ENCODE assay signal across 18 mouse cellular contexts in genomic region chr16:21536240-21537005, GRCm38 (mm10).
A peak's percentile ranks its signal among the peaks of the same experiment; 100 is the strongest.
DNase-seq lines count a peak whose midpoint lies in the region; ATAC-seq and TF ChIP-seq lines count a peak whose summit lies in the region.
"Had no signal": no experiment of that assay in that cellular context is flagged by ENCODE, and none has a peak within 500 bp of the region (broad histone marks: within the 10 kb centered on the region; RNA-seq: fewer than 3 reads in every experiment).

No protein-coding gene starts in this region.

- intact Hi-C loops in heart, postnatal 25 days (cut with DNase I), result loop anchor here (5.0 kb wide), 1 partner anchor 191 kb away; no protein-coding TSS in a partner anchor

- H3K36me3 ChIP-seq in kidney, embryonic 14.5 days (ENCODE audit: control insufficient read depth, insufficient read depth, low read length), result no peaks in the 10 kb centered on the region
- H3K36me3 ChIP-seq in midbrain, postnatal 0 days (ENCODE audit: insufficient read depth, low read length), result peaks cover 13% of the 10 kb centered on the region
- H3K36me3 ChIP-seq in midbrain, embryonic 14.5 days (ENCODE audit: control insufficient read depth, insufficient read depth, low read length), result peaks cover 21% of the 10 kb centered on the region

- H3K9ac ChIP-seq in kidney, embryonic 14.5 days (ENCODE audit: low read depth, low read length), result no peak overlapping the region
- no peak overlapping the region for H3K9ac ChIP-seq in midbrain, postnatal 0 days (replicated peaks; ENCODE audit: low read length, poor library complexity, severe bottlenecking)
- no peak overlapping the region for H3K9ac ChIP-seq in midbrain, embryonic 14.5 days (replicated peaks; ENCODE audit: low read length)
- H3K9ac ChIP-seq: limb, embryonic 15.5 days had no signal

- 80% methylated on average over 7 of the region's 7 CpGs for WGBS in kidney, embryonic 14.5 days
- WGBS in midbrain, postnatal 0 days, result 88% methylated on average over 7 of the region's 7 CpGs
- 91% methylated on average over 7 of the region's 7 CpGs for WGBS in midbrain, embryonic 14.5 days

- no peak overlapping the region for H3K4me2 ChIP-seq in kidney, embryonic 14.5 days (replicated peaks; ENCODE audit: low read depth, low read length)
- H3K4me2 ChIP-seq in midbrain, postnatal 0 days (ENCODE audit: low read depth, low read length, poor library complexity, severe bottlenecking), result no peak overlapping the region
- no peak overlapping the region for H3K4me2 ChIP-seq in midbrain, embryonic 14.5 days (ENCODE audit: low read length)
- H3K4me2 ChIP-seq: limb, embryonic 15.5 days had no signal

- H3K4me3 ChIP-seq in kidney, embryonic 14.5 days (ENCODE audit: low read length), result no peak overlapping the region
- no peak overlapping the region for H3K4me3 ChIP-seq in midbrain, postnatal 0 days (ENCODE audit: low read depth, low read length)
- H3K4me3 ChIP-seq in midbrain, embryonic 14.5 days (replicated peaks; ENCODE audit: low read depth, low read length), result no peak overlapping the region
- H3K4me3 ChIP-seq: hindbrain, embryonic 10.5 days; left cerebral cortex, adult 2 months; limb, embryonic 15.5 days had no signal

- 0 out of 2 replicates have a peak, but pooled peaks have one; percentile 4 for TF ChIP-seq CTCF in midbrain, postnatal 0 days (IDR thresholded peaks at IDR 0.05)

- DNase-seq in heart, adult 11 months, result peak; percentile 52
- no peak for DNase-seq in heart, postnatal 25 days (ENCODE audit: low spot score)
- DNase-seq in kidney, adult 18-20 months, result peak; percentile 38
- no peak for DNase-seq in midbrain, postnatal 0 days (ENCODE audit: low spot score)
- no peak for DNase-seq in midbrain, embryonic 14.5 days
- peak; percentile 30 to 60 for DNase-seq in kidney, postnatal 36 days
- no peak for DNase-seq in cerebellum, adult 9-10 months
- DNase-seq: adrenal gland, postnatal 10 days; cerebellum, adult 18-20 months; lung, postnatal 10 days; spleen, adult 18-20 months had no signal

- H3K27me3 ChIP-seq in kidney, embryonic 14.5 days (ENCODE audit: control insufficient read depth, insufficient read depth, low read length), result no peaks in the 10 kb centered on the region
- no peaks in the 10 kb centered on the region for H3K27me3 ChIP-seq in midbrain, postnatal 0 days (ENCODE audit: insufficient read depth, low read length)
- H3K27me3 ChIP-seq in midbrain, embryonic 14.5 days (ENCODE audit: control insufficient read depth, insufficient read depth, low read length), result no peaks in the 10 kb centered on the region
- H3K27me3 ChIP-seq: CH12.LX; limb, embryonic 15.5 days had no signal

- H3K4me1 ChIP-seq in kidney, embryonic 14.5 days (ENCODE audit: control insufficient read depth, insufficient read depth, low read length), result no peaks in the 10 kb centered on the region
- no peaks in the 10 kb centered on the region for H3K4me1 ChIP-seq in midbrain, postnatal 0 days (ENCODE audit: insufficient read depth, low read length)
- H3K4me1 ChIP-seq in midbrain, embryonic 14.5 days (ENCODE audit: control insufficient read depth, insufficient read depth, low read length), result no peaks in the 10 kb centered on the region
- H3K4me1 ChIP-seq: hindbrain, embryonic 10.5 days; limb, embryonic 15.5 days had no signal

- H3K9me3 ChIP-seq in kidney, embryonic 14.5 days (ENCODE audit: control insufficient read depth, low read length), result no peaks in the 10 kb centered on the region
- no peaks in the 10 kb centered on the region for H3K9me3 ChIP-seq in midbrain, postnatal 0 days (ENCODE audit: low read length)
- H3K9me3 ChIP-seq in midbrain, embryonic 14.5 days (ENCODE audit: control insufficient read depth, low read length), result no peaks in the 10 kb centered on the region
- H3K9me3 ChIP-seq: hindbrain, embryonic 10.5 days; limb, embryonic 15.5 days had no signal

- ATAC-seq in kidney, embryonic 14.5 days (ENCODE audit: low FRiP score, low TSS enrichment), result no peak
- no peak for ATAC-seq in midbrain, postnatal 0 days (ENCODE audit: low FRiP score)
- no peak for ATAC-seq in midbrain, embryonic 14.5 days (ENCODE audit: low FRiP score, low TSS enrichment)
- ATAC-seq: forebrain, embryonic 16.5 days; inflammation-experienced regulatory T-cells, adult 6 months had no signal

- H3K27ac ChIP-seq in kidney, embryonic 14.5 days (ENCODE audit: low read depth, low read length), result no peak overlapping the region
- no peak overlapping the region for H3K27ac ChIP-seq in midbrain, postnatal 0 days (ENCODE audit: low read depth, low read length)
- H3K27ac ChIP-seq in midbrain, embryonic 14.5 days (replicated peaks; ENCODE audit: low read depth, low read length), result no peak overlapping the region
- H3K27ac ChIP-seq: hindbrain, embryonic 10.5 days; left cerebral cortex, adult 2 months; limb, embryonic 15.5 days had no signal

Comparison
In these comparisons a context has a peak if more than half of its experiments do, and no peak if none do; other contexts are left out.
1. DNase-seq: peak in heart, adult 11 months (single experiment), kidney, adult 18-20 months (single experiment) and kidney, postnatal 36 days (2 of 2); none in heart, postnatal 25 days (single experiment), midbrain, postnatal 0 days (single experiment), midbrain, embryonic 14.5 days (single experiment) and cerebellum, adult 9-10 months (single experiment).